Mouse (Mus musculus) olfactory bulb, adult 2 months (tissue): Measurements from ENCODE around the gene H2al1a. TPM values are rescaled to one million over a fixed set of nuclear protein-coding genes. Genes with fewer than 3 reads are reported as not detected.
"Not testable (repeated sequence)": the region's sequence is repeated elsewhere in the genome, so short reads cannot be mapped to it uniquely, and the experiment has no call there.

Experiments
- H3K27ac ChIP-seq: fragments of 200-500 bp; 2 replicates; pipeline ENCODE4 v1.5.1; 2012; ENCODE audit warnings: low read depth, low read length; ENCODE audit not compliant: insufficient read depth
- H3K4me1 ChIP-seq: fragments of 200-500 bp; 2 replicates; pipeline ENCODE4 v1.6.1; 2012; ENCODE audit warnings: low read length; ENCODE audit not compliant: control insufficient read depth, insufficient read depth
- H3K4me3 ChIP-seq: fragments of 200-500 bp; 2 replicates; pipeline ENCODE4 v1.5.1; 2012; ENCODE audit warnings: mild to moderate bottlenecking, low read depth, low read length, moderate library complexity; ENCODE audit not compliant: insufficient read depth
- CTCF ChIP-seq: fragments of 200-500 bp; IDR thresholded peaks from 2 replicates; pipeline ENCODE4 v1.5.1; 2012; ENCODE audit warnings: low read depth, mild to moderate bottlenecking, low read length, moderate library complexity; ENCODE audit not compliant: insufficient read depth
- POLR2A ChIP-seq: fragments of 200-500 bp; IDR thresholded peaks from 2 replicates; pipeline ENCODE4 v1.6.1; 2012; ENCODE audit warnings: mild to moderate bottlenecking, low read depth, low read length, moderate library complexity; ENCODE audit not compliant: insufficient read depth
- WGBS: fragments of 180-500 bp; shearing (Covaris S2); methylation state at CpG from one replicate; pipeline ENCODE4 v1.1.7; 2018; 5-methylcytosine and 5-hydroxymethylcytosine counted together
- polyA plus RNA-seq: library from polyadenylated mRNA; stranded (reverse); fragments of >200 nt; gene quantifications from 2 replicates; pipeline ENCODE4 v1.2.4, GENCODE M21; 2012; ENCODE audit warnings: low replicate concordance; ENCODE audit not compliant: missing spikeins, insufficient read depth, insufficient read length

Gene H2al1a
- not detected in 2 replicates for polyA plus RNA-seq

DNA sequence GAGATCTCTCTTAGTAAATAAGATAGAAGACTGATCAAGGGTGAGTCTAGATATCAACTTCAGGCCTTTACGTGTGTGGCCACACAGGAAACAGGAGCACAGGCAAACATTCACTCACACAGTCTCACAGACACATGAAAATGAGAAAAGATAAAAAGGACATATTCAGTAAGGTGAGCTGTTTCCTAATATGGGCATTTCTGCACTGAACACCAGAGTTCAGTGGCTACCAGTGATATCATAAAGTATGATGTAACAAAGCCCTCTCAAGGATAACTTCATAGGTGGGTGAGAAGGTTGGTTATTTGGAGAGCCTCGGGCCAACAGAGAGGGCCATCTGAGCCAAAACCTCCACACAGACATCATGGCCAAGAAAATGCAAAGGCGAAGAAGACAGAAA is at the start of gene H2al1a:
Gene H2al1a, plus strand, starts transcription at position 301 of the 400 bp plus-strand sequence.
- not testable (repeated sequence) for H3K4me1 ChIP-seq, H3K27ac ChIP-seq, H3K4me3 ChIP-seq
- WGBS: no CpG with 5 or more reads among the region's 3 CpGs

DNA sequence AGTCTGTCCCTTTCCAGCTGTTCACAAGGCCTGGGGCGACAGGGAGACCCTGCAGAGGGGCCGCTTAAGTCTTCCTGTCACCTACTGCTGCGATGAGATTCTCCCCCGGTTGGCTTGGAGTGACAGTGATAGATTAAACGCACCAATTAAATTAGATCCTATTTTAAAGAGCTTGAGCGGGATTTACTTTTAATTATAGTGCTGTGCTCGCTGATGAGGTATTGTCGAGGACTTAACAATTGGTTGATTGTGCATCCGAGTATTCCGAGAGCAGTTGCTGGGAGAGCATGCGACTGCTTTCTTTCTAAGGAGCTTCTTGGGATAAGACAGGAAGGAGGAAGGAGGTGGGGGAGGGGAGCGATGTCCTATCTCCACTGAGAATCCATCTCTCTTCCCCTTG is 48.9 kb upstream of the H2al1a start:
- WGBS: 26% methylated on average over 12 of the region's 12 CpGs
- H3K4me3 ChIP-seq: no peak overlapping the region
- H3K4me1 ChIP-seq: peaks cover 6% of the 10 kb centered on the region; the same call in 1 of the 2 replicates
- no peak overlapping the region for H3K27ac ChIP-seq
- TF ChIP-seq CTCF: no peak
- TF ChIP-seq POLR2A: no peak

DNA sequence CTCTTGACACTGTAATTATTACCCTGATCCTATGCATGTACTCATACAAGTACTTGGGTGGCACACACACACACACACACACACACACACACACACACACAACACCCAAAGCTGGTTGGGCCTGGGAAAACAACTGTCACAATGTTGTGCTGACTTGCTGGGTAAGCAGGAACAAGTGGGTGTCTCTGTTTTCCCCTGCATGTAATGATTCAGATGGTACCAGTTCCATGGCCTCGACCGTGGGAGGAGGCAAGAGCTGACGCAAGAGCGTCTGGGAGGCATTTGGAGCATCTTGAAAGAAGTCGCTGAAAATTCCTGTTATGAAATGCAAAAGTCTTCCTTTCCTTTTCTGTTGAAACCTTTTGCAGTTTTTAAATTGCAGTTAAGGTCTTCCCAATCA is 45.0 kb upstream of the H2al1a start:
- H3K4me3 ChIP-seq: no peak overlapping the region
- no peak overlapping the region for H3K27ac ChIP-seq
- peaks cover 8% of the 10 kb centered on the region; the same call in 1 of the 2 replicates for H3K4me1 ChIP-seq
- WGBS: 54% methylated on average over 5 of the region's 5 CpGs
- no peak for TF ChIP-seq CTCF
- TF ChIP-seq POLR2A: no peak

DNA sequence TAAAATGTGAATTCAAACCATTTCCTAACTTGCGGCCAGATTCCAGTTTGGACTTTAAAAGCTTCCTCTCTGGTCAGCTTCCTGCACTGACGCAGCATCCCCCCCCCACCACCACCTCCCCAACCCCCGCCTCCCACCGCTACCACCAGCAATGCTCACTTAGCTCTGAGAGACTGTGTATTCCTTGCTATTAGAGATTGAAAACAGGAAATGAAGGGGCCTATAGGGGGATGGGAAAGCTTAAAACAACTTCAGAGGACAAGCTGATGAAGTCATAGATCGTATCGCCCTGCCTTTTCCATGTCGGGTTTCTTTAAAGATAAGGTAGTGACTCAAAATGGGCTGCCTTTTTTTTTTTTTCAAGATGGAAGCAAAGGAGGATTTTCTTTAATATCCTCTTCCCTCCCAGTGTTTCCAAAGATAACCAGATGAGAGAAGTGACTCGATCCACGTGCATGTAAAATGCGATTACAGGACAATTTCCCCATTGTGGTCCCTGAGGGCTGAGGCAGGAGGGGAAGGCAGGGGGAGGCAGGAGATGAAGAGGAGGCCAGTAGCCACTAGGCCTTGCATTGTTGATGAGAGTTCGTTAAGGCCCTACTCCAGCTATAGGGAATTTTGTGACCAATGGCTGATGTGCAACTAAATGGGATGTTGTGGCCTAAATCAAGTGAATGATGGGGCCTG is 44.4 kb upstream of the H2al1a start:
- Histone ChIP-seq H3K27ac (no peak overlapping the region), H3K4me1 (peaks cover 8% of the 10 kb centered on the region; the same call in 1 of the 2 replicates), H3K4me3 (no peak overlapping the region)
- no peak for TF ChIP-seq CTCF
- no peak for TF ChIP-seq POLR2A
- WGBS: 68% methylated on average over 11 of the region's 11 CpGs

DNA sequence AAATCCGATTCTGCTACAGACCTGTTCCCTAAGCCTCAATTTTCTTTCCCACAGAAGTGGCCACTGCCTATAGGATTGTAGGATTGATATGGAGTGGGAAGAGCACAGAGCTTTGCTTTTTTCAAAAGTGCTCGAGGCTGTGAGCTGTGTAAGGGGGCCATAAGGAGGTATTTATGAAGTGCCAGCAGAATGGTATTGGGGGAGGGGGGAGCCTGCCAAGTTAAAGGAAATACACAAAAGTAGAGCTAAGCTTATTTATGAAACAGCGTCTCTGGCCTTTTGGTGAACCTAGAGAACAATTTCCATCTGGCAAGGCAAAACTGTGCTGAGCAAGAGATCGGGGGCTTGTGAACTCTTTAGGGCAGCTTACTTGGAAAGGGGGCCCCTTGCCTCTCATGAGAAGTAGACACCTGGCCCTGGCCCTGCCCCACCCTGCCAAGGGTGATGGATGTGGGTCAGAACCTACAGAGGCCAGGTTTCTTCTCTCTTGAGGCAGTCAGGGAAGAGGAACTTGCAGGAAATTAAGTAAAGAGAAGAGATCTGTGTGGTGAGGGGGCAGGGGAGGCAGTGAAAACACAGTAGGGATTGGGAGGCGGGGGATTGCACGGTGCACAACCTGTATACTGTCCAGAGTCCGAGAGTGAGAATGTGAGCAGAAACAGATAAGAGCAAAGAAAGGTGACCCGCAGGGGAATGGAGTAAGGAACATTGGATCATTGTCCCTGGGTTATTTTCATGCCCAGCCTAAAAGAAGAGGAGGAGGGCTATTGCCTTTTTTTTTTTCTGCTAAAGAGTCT is 43.3 kb upstream of the H2al1a start:
- no peak overlapping the region for H3K4me3 ChIP-seq
- no peak overlapping the region for H3K27ac ChIP-seq
- peaks cover 3% of the 10 kb centered on the region; the same call in 1 of the 2 replicates for H3K4me1 ChIP-seq
- TF ChIP-seq CTCF: no peak
- no peak for TF ChIP-seq POLR2A
- 89% methylated on average over 8 of the region's 8 CpGs for WGBS

DNA sequence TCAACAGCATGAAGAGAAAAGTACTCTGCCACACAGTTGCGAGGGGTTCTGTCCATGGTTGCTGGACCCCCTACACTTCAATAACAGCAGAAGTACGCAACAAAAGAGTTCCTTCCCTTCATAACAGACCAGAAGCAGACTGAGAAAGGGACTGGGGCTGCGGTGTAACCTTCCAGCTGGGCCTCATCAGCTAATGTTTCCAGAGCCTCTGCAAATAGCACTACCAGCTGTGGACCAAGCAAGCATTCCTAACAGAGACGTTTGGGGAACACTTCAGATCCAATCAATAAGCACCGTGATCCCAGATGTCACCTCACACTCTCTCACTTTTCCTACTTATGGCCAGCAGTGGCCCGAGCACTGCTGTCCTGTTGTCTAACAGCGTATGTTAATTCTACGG is 34.1 kb upstream of the H2al1a start:
- Histone ChIP-seq H3K27ac (no peak overlapping the region), H3K4me1 (peaks cover 8% of the 10 kb centered on the region; the same call in 1 of the 2 replicates), H3K4me3 (no peak overlapping the region)
- TF ChIP-seq POLR2A: no peak
- no peak for TF ChIP-seq CTCF
- WGBS: 85% methylated on average over 8 of the region's 8 CpGs

DNA sequence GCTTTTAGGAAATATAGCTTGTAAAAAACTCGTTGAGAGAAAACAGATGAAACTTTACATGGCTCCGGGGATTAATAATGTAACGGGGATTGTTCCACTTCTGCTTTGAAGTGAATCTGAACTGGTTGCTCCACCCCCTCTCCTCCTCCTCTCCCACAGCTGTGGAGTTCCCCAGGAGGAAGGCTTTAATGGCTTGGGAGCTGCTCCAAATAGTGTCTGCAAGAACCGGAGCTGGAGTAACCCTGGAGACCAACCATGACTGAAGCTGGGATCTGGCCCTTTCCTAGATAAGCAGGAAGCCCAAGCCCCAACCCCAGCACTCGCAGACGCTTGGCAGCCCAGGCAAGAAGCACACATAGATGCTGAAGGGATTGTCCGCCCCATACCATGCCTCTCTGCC is 31.3 kb upstream of the H2al1a start:
- TF ChIP-seq CTCF (no peak), POLR2A (no peak)
- H3K4me1 ChIP-seq: peaks cover 8% of the 10 kb centered on the region; the same call in 1 of the 2 replicates
- H3K4me3 ChIP-seq: no peak overlapping the region
- H3K27ac ChIP-seq: no peak overlapping the region
- 28% methylated on average over 7 of the region's 7 CpGs for WGBS

DNA sequence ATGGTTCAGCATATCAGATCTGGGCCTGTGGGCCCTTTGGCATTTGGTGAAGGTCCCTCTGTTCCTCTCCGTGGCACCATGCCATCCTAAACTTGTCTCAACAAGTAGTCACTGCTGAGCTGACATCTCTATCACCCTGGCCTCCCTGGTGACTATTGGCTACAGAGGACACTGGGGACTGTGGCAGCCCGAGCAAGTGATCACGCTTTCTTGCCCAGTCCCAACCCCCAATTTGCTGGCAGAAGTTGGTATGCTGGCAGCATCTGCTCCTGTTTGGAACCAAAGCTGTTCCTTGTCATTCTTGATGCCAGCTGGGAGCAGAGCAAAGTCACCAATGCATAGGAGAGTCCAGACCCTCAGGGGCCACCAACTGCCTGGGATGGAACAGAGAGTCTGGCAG is 30.0 kb upstream of the H2al1a start:
- TF ChIP-seq CTCF (no peak), POLR2A (no peak)
- 73% methylated on average over 3 of the region's 3 CpGs for WGBS

DNA sequence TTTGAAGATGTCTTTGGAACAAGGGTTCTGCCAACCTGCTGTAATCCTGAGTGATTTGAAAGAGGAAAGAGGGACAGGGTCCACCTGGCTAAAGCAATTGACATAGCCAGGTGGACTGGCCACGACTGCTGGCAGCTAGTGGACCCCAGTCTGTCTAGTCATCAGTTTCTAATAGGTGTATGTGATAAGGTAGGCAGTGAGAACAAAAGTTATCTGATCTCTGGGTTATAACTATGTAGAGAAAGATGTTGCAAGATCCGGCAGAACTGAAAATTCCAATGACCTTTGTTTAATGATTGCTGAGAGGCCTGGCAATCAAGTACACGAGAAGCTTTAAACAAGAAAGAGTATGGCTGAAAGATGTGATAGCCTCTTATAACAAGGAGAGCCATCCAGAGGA is 25.9 kb upstream of the H2al1a start:
- no peak overlapping the region for H3K4me3 ChIP-seq
- no peak overlapping the region for H3K27ac ChIP-seq
- H3K4me1 ChIP-seq: no peaks in the 10 kb centered on the region
- TF ChIP-seq CTCF (no peak), POLR2A (no peak)
- 87% methylated on average over 3 of the region's 3 CpGs for WGBS

More for the DNA sequence above, 30.0 kb upstream of the H2al1a start:
- H3K27ac ChIP-seq: no peak overlapping the region
- H3K4me1 ChIP-seq: peaks cover 8% of the 10 kb centered on the region; the same call in 1 of the 2 replicates
- H3K4me3 ChIP-seq: no peak overlapping the region
